Mouse (Mus musculus): ENCODE results near the gene Pp2d1. TPM values are rescaled to one million over a fixed set of nuclear protein-coding genes. Genes with fewer than 3 reads are reported as not detected.

Gene Pp2d1
- total and polyA plus RNA-seq, 3 experiments = not detected

DNA sequence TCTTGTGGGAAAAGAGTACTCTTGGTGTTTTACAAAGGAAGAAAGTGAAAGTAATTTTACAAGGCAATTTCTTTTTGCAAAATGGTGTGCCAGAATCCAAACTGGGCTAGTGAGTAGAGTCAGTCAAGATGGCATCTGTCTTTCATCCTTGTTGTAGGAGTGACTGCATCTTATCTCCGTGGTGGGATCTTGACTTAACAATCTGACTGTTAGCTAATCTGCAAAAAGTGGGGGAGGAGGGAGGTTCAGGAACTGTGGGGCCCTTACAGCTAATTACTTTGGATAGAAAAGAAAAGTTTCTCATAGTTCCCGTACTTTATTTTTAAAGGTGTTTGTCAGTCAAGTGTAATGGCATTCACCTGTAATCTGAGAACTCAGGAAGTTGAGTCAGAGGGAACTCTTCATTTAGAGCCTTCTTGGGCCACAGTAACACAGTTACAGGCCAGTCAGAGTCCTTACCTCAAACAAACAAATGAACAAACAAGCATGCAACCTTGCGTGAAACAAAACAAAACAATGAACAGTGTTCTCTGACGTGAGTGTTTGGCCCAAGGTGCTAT is 42.9 kb upstream of the Pp2d1 start:
- intact Hi-C loops (cut with DNase I) = no loop called here
- WGBS = 32% methylated on average over 4 of the region's 4 CpGs
- H3K4me1 ChIP-seq (ENCODE audit: control insufficient read depth, insufficient read depth, low read length) = peaks cover 33% of the 10 kb centered on the region
- H3K27ac ChIP-seq = peak overlapping the region; percentile 13; the same call in 1 of the 2 replicates
- H3K36me3 ChIP-seq (ENCODE audit: control insufficient read depth, insufficient read depth, low read length) = peaks cover 47% of the 10 kb centered on the region
- TF ChIP-seq POLR2A (IDR thresholded peaks at IDR 0.05; ENCODE audit: insufficient read depth, low read depth, low read length) = no peak
- TF ChIP-seq EP300 (IDR thresholded peaks at IDR 0.05; ENCODE audit: insufficient read depth, low read depth, low read length) = no peak
- TF ChIP-seq CTCF (IDR thresholded peaks at IDR 0.05) = no peak
- no peak overlapping the region for H3K9ac ChIP-seq (ENCODE audit: low read depth, low read length)
- no peaks in the 10 kb centered on the region for H3K27me3 ChIP-seq (ENCODE audit: control insufficient read depth, insufficient read depth, low read length)
- DNase-seq = no peak
- peaks cover 8% of the 10 kb centered on the region for H3K79me2 ChIP-seq (replicated peaks; ENCODE audit: control insufficient read depth, insufficient read depth, low read length)
- no peak overlapping the region for H3K4me3 ChIP-seq

DNA sequence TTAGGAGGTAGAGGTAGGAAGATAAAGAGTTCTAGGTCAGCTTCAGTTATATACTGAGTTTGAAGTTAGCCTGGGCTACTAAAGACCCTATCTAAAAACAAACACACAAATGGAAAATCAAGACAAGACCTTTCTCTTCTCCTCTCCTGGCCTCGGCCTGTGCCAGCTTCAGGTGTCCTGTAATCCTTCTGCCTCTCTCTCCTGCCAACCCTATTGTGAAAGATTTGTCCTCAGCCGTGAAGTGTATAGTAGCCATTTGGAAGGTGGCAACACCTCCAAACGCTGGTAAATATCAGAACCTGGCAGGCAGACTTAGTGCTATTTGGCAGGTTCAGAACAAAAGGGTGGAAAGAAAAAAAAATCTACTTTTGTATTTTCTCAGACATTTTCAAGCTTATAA is 41.0 kb upstream of the Pp2d1 start:
- H3K27ac ChIP-seq = peak overlapping the region; percentile 42
- no peak for DNase-seq
- H3K4me3 ChIP-seq = no peak overlapping the region
- no peaks in the 10 kb centered on the region for H3K27me3 ChIP-seq (ENCODE audit: control insufficient read depth, insufficient read depth, low read length)
- no peak overlapping the region for H3K9ac ChIP-seq (ENCODE audit: low read depth, low read length)
- WGBS = 50% methylated on average over 3 of the region's 3 CpGs
- intact Hi-C loops (cut with DNase I) = no loop called here
- no peak for TF ChIP-seq CTCF (IDR thresholded peaks at IDR 0.05)
- H3K36me3 ChIP-seq (ENCODE audit: control insufficient read depth, insufficient read depth, low read length) = peaks cover 46% of the 10 kb centered on the region
- H3K79me2 ChIP-seq (replicated peaks; ENCODE audit: control insufficient read depth, insufficient read depth, low read length) = peaks cover 10% of the 10 kb centered on the region
- peaks cover 29% of the 10 kb centered on the region for H3K4me1 ChIP-seq (ENCODE audit: control insufficient read depth, insufficient read depth, low read length)

DNA sequence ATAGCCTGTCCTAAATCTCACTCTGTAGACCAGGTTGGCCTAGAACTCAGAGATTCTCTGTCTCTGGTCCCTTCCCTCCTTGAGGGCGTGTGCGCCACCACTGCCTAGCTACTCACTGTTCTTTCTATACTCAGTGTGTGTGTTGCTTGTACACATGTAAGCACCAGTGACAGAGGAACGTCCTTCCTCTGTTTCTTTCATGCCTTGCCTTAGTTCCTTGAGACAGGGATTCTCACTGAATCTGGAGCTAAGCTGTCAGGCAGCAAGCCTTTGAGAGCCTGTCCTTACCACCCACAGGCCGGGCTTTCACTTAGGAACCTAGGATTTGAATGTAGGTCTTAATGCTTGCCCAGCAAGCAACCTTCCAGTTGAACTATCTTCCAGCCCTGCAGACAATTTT is 40.4 kb upstream of the Pp2d1 start:
- no peak for TF ChIP-seq CTCF (IDR thresholded peaks at IDR 0.05)
- no peak for TF ChIP-seq POLR2A (IDR thresholded peaks at IDR 0.05; ENCODE audit: insufficient read depth, low read depth, low read length)
- TF ChIP-seq EP300 (IDR thresholded peaks at IDR 0.05; ENCODE audit: insufficient read depth, low read depth, low read length) = no peak
- H3K36me3 ChIP-seq (ENCODE audit: control insufficient read depth, insufficient read depth, low read length) = peaks cover 43% of the 10 kb centered on the region
- intact Hi-C loops (cut with DNase I) = no loop called here
- H3K9ac ChIP-seq (ENCODE audit: low read depth, low read length) = no peak overlapping the region
- DNase-seq = no peak
- H3K4me3 ChIP-seq = no peak overlapping the region
- H3K79me2 ChIP-seq (replicated peaks; ENCODE audit: control insufficient read depth, insufficient read depth, low read length) = peaks cover 9% of the 10 kb centered on the region
- peaks cover 29% of the 10 kb centered on the region for H3K4me1 ChIP-seq (ENCODE audit: control insufficient read depth, insufficient read depth, low read length)
- H3K27ac ChIP-seq = peak overlapping the region; percentile 42
- H3K27me3 ChIP-seq (ENCODE audit: control insufficient read depth, insufficient read depth, low read length) = no peaks in the 10 kb centered on the region
- 68% methylated on average over 4 of the region's 4 CpGs for WGBS

DNA sequence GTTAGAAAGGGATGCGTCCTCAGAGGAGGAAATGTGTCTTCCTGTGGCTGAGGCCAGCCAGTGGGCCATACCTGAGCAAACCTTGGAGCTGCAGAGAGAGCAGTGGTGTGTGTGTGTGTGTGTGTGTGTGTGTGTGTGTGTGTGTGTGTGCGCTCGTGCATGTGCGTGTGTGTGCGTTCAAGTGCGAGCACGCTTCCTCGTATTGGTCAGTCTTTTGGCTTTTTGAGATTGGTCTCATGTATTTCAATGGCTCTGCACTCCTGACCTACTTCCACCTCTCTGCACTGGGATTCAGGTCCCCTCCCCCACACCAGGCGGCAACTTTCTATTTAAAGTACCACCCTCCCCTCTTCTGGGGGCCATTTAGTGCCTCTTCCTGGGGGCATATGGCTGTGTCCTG is 39.5 kb upstream of the Pp2d1 start:
- H3K27ac ChIP-seq = peak overlapping the region; percentile 57

DNA sequence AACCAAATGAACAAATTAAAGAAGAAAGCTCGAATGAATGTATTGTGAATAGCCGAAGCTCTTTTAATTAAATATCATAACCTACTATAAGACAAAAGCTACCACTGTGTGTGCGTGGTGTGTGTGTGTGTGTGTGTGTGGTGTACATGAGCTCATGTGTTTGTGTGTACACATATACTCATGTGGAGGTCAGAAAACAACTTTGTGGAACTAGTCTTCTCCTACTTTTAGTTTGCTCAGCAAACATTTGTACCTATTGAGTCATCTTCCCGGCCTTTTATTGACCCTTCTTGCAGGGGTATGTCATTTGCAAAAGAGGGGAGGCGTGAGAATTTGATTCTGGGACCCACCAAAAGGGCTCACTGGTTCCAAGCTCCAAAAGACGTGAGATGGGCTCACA is 39.0 kb upstream of the Pp2d1 start:
- no peaks in the 10 kb centered on the region for H3K27me3 ChIP-seq (ENCODE audit: control insufficient read depth, insufficient read depth, low read length)
- H3K79me2 ChIP-seq (replicated peaks; ENCODE audit: control insufficient read depth, insufficient read depth, low read length) = peaks cover 11% of the 10 kb centered on the region
- H3K27ac ChIP-seq = peak overlapping the region; percentile 26; the same call in 1 of the 2 replicates
- H3K4me3 ChIP-seq = no peak overlapping the region
- WGBS = 79% methylated on average over 6 of the region's 6 CpGs
- H3K4me1 ChIP-seq (ENCODE audit: control insufficient read depth, insufficient read depth, low read length) = peaks cover 28% of the 10 kb centered on the region
- TF ChIP-seq EP300 (IDR thresholded peaks at IDR 0.05; ENCODE audit: insufficient read depth, low read depth, low read length) (no peak), POLR2A (IDR thresholded peaks at IDR 0.05; ENCODE audit: insufficient read depth, low read depth, low read length) (no peak), CTCF (IDR thresholded peaks at IDR 0.05) (no peak)
- DNase-seq = no peak
- intact Hi-C loops (cut with DNase I) = no loop called here
- no peak overlapping the region for H3K9ac ChIP-seq (ENCODE audit: low read depth, low read length)
- H3K36me3 ChIP-seq (ENCODE audit: control insufficient read depth, insufficient read depth, low read length) = peaks cover 41% of the 10 kb centered on the region

More for the DNA sequence above, 39.5 kb upstream of the Pp2d1 start:
- peaks cover 11% of the 10 kb centered on the region for H3K79me2 ChIP-seq (replicated peaks; ENCODE audit: control insufficient read depth, insufficient read depth, low read length)
- no peak overlapping the region; the same call in 1 of the 2 replicates for H3K9ac ChIP-seq (ENCODE audit: low read depth, low read length)
- intact Hi-C loops (cut with DNase I) = no loop called here
- DNase-seq = peak; percentile 45 to 50
- H3K4me1 ChIP-seq (ENCODE audit: control insufficient read depth, insufficient read depth, low read length) = peaks cover 27% of the 10 kb centered on the region
- peaks cover 39% of the 10 kb centered on the region for H3K36me3 ChIP-seq (ENCODE audit: control insufficient read depth, insufficient read depth, low read length)
- no peak for TF ChIP-seq EP300 (IDR thresholded peaks at IDR 0.05; ENCODE audit: insufficient read depth, low read depth, low read length)
- no peak for TF ChIP-seq CTCF (IDR thresholded peaks at IDR 0.05)
- no peak for TF ChIP-seq POLR2A (IDR thresholded peaks at IDR 0.05; ENCODE audit: insufficient read depth, low read depth, low read length)
- WGBS = 57% methylated on average over 9 of the region's 9 CpGs
- H3K27me3 ChIP-seq (ENCODE audit: control insufficient read depth, insufficient read depth, low read length) = no peaks in the 10 kb centered on the region
- H3K4me3 ChIP-seq = no peak overlapping the region

DNA sequence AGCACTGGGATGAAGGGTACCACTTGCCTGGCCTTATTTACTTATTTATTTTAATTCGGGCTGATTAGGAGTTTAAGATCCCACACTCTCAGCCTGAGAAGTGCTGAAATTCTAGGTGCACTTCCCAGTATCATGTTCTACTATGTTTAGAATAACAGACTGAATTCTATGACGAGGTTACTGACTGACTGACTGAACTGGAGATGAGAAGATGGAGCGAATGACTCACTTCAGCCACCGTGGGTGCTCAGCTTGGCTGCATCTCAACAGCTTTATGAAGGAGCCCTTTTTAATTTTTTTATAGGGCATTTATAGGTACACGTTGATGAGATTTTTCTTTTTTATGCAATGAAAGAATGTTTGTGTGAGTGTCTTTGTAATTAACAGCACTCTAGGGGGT is 38.5 kb upstream of the Pp2d1 start:
- TF ChIP-seq EP300 (IDR thresholded peaks at IDR 0.05; ENCODE audit: insufficient read depth, low read depth, low read length) (no peak), POLR2A (IDR thresholded peaks at IDR 0.05; ENCODE audit: insufficient read depth, low read depth, low read length) (no peak), CTCF (IDR thresholded peaks at IDR 0.05) (no peak)
- Histone ChIP-seq H3K36me3 (ENCODE audit: control insufficient read depth, insufficient read depth, low read length) (peaks cover 41% of the 10 kb centered on the region), H3K27ac (no peak overlapping the region; the same call in 1 of the 2 replicates), H3K4me3 (no peak overlapping the region), H3K79me2 (replicated peaks; ENCODE audit: control insufficient read depth, insufficient read depth, low read length) (peaks cover 11% of the 10 kb centered on the region), H3K27me3 (ENCODE audit: control insufficient read depth, insufficient read depth, low read length) (no peaks in the 10 kb centered on the region), H3K9ac (ENCODE audit: low read depth, low read length) (no peak overlapping the region), H3K4me1 (ENCODE audit: control insufficient read depth, insufficient read depth, low read length) (peaks cover 30% of the 10 kb centered on the region)
- 31% methylated on average over 5 of the region's 5 CpGs for WGBS
- intact Hi-C loops (cut with DNase I) = no loop called here
- DNase-seq = no peak
